Mouse (Mus musculus): ENCODE results near the gene Prl4a1. TPM values are rescaled to one million over a fixed set of nuclear protein-coding genes. Genes with fewer than 3 reads are reported as not detected.
"Not testable (repeated sequence)": the region's sequence is repeated elsewhere in the genome, so short reads cannot be mapped to it uniquely, and the experiment has no call there.

Gene Prl4a1
- not detected in 2 replicates for polyA plus RNA-seq (2012; rRNA removed)

- TF ChIP-seq POLR2A (IDR thresholded peaks at IDR 0.05; ENCODE audit: borderline replicate concordance, extremely low read depth, low read depth, low read length) (no peak), CTCF (IDR thresholded peaks at IDR 0.05; ENCODE audit: insufficient read depth, low read length) (no peak)
- no peak for DNase-seq
- WGBS, result 93% methylated on average over 3 of the region's 3 CpGs
- H3K4me3 ChIP-seq (replicated peaks; ENCODE audit: extremely low read depth, low read depth, low read length), result no peak within 1 kb of the TSS
- no peaks in the 10 kb centered on the region for H3K4me1 ChIP-seq (ENCODE audit: control insufficient read depth, insufficient read depth, low read length)
Measured at GRCm38 (mm10) chr13:28015912-28016311, at the start of gene Prl4a1. Gene Prl4a1 (plus strand): TSS chr13:28016212.

- 75% methylated on average over 1 of the region's 1 CpGs for WGBS
- no peak overlapping the region for H3K4me3 ChIP-seq (replicated peaks; ENCODE audit: extremely low read depth, low read depth, low read length)
- TF ChIP-seq CTCF (IDR thresholded peaks at IDR 0.05; ENCODE audit: insufficient read depth, low read length), result no peak
Measured at GRCm38 (mm10) chr13:27972931-27973330, 43.1 kb upstream of the Prl4a1 start.

DNA sequence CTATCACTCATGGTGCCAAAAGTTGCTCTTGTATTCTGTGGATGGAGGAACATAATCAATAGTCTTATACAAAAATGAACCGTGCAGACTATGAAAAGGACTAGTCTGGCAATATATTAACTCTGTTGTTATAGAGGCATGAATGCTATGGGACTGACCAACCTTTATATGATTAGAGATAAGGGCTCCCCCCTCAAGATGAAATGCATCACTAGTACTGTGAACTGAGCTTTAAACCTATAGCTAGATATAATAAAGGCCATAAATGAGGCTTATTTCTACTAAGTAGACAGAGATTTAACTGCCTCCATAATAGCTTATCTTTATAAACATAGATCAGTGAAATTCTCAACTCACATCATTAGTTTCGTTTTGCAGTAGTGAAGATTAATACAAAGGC is 41.7 kb upstream of the Prl4a1 start:
- H3K4me1 ChIP-seq (ENCODE audit: control insufficient read depth, insufficient read depth, low read length); DNase-seq; H3K4me3 ChIP-seq (replicated peaks; ENCODE audit: extremely low read depth, low read depth, low read length): not testable (repeated sequence)
- WGBS, result 55% methylated on average over 2 of the region's 2 CpGs

More at GRCm38 (mm10) chr13:27972931-27973330, 43.1 kb upstream of the Prl4a1 start:
- no peaks in the 10 kb centered on the region for H3K4me1 ChIP-seq (ENCODE audit: control insufficient read depth, insufficient read depth, low read length)
- DNase-seq, result no peak

GRCm38 (mm10) chr13:27977646-27978045 is 38.4 kb upstream of the Prl4a1 start:
- 92% methylated on average over 2 of the region's 2 CpGs for WGBS
- no peak for DNase-seq
- Histone ChIP-seq H3K4me3 (replicated peaks; ENCODE audit: extremely low read depth, low read depth, low read length) (no peak overlapping the region), H3K4me1 (ENCODE audit: control insufficient read depth, insufficient read depth, low read length) (no peaks in the 10 kb centered on the region)
- no peak for TF ChIP-seq CTCF (IDR thresholded peaks at IDR 0.05; ENCODE audit: insufficient read depth, low read length)
- TF ChIP-seq POLR2A (IDR thresholded peaks at IDR 0.05; ENCODE audit: borderline replicate concordance, extremely low read depth, low read depth, low read length), result no peak

- 43% methylated on average over 3 of the region's 3 CpGs for WGBS
- not testable (repeated sequence) for H3K4me3 ChIP-seq (replicated peaks; ENCODE audit: extremely low read depth, low read depth, low read length); DNase-seq; H3K4me1 ChIP-seq (ENCODE audit: control insufficient read depth, insufficient read depth, low read length)
Measured at GRCm38 (mm10) chr13:27996557-27996956, 19.5 kb upstream of the Prl4a1 start.

DNA sequence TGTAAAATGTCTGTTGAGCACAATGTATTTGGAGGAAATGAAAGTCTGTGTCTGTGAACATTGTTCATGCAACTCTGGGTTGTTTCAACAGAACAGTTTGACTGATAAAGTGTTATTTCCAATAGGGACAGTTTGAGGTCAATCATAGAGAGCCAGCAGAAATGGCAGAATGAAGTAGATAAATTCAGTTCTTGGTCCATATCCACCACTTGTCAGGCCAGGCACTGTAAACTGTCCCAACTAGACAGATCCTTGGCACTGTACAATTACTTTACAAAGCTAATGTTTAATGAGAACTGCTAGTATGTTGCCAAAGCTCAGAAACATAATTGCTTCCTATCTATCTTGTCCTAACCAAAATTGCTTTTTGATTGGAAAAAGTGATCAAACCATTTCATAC is 13.3 kb downstream of the Prl4a1 start:
- Histone ChIP-seq H3K4me3 (replicated peaks; ENCODE audit: extremely low read depth, low read depth, low read length) (no peak overlapping the region), H3K4me1 (ENCODE audit: control insufficient read depth, insufficient read depth, low read length) (no peaks in the 10 kb centered on the region)
- TF ChIP-seq POLR2A (IDR thresholded peaks at IDR 0.05; ENCODE audit: borderline replicate concordance, extremely low read depth, low read depth, low read length) (no peak), CTCF (IDR thresholded peaks at IDR 0.05; ENCODE audit: insufficient read depth, low read length) (no peak)
- no peak for DNase-seq

DNA sequence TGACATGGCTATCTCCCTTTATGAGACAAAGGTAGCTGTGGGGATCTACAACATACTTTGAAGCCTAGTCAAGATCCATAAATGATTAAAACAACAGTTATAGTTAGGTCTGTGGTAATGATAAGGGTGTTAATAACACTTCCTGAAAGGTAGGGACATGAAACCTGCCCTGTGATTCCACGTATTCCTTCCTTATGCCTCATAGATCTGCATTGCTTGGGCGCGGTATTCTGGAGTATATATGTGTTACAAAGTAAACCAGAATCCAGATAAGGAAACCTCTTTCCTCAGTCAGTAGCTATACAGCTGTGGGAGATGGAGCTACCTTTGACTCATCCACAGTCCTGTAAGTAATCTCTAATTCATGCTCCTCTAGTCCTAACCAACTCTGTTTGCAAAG is 53.3 kb downstream of the Prl4a1 start:
- H3K4me3 ChIP-seq (replicated peaks; ENCODE audit: extremely low read depth, low read depth, low read length), result no peak overlapping the region
- no peaks in the 10 kb centered on the region for H3K4me1 ChIP-seq (ENCODE audit: control insufficient read depth, insufficient read depth, low read length)
- 77% methylated on average over 3 of the region's 3 CpGs for WGBS
- no peak for DNase-seq
- TF ChIP-seq CTCF (IDR thresholded peaks at IDR 0.05; ENCODE audit: insufficient read depth, low read length) (no peak), POLR2A (IDR thresholded peaks at IDR 0.05; ENCODE audit: borderline replicate concordance, extremely low read depth, low read depth, low read length) (no peak)

Other genes with a start within 250 kb of the Prl4a1 start
- gene Prl7c1, start 235.4 kb upstream of the Prl4a1 start, polyA plus RNA-seq (2012; rRNA removed), result not detected in 2 replicates
- not detected in 2 replicates for gene Prl2a1, start 214.6 kb upstream of the Prl4a1 start, polyA plus RNA-seq (2012; rRNA removed)
- gene Prl2c1, start 166.9 kb upstream of the Prl4a1 start, polyA plus RNA-seq (2012; rRNA removed), result not detected in 2 replicates
- not detected in 2 replicates for gene Prl5a1, start 126.3 kb downstream of the Prl4a1 start, polyA plus RNA-seq (2012; rRNA removed)
- 0.60 TPM in 1 of 2 replicates, not detected in the other for gene Gm11361, start 241.3 kb downstream of the Prl4a1 start, polyA plus RNA-seq (2012; rRNA removed)

Data from lung, adult 2 months (tissue).